Mouse (Mus musculus): ENCODE results near the gene Abhd12b. TPM values are rescaled to one million over a fixed set of nuclear protein-coding genes. Genes with fewer than 3 reads are reported as not detected.

Gene Abhd12b
- polyA plus RNA-seq, 1 experiment, result not detected

- no peak overlapping the region for H3K4me3 ChIP-seq (ENCODE audit: control insufficient read depth, low read depth, low read length)
- no peak overlapping the region for H3K27ac ChIP-seq (ENCODE audit: control insufficient read depth, insufficient read depth, low read depth, low read length)
- H3K36me3 ChIP-seq (ENCODE audit: control insufficient read depth, insufficient read depth, low read length), result no peaks in the 10 kb centered on the region
- H3K4me1 ChIP-seq (ENCODE audit: control insufficient read depth, insufficient read depth, low read length), result peaks cover 5% of the 10 kb centered on the region
- no peaks in the 10 kb centered on the region for H3K27me3 ChIP-seq (ENCODE audit: control insufficient read depth, insufficient read depth, low read length)
- TF ChIP-seq POLR2A (IDR thresholded peaks at IDR 0.05; ENCODE audit: control insufficient read depth, low read depth, low read length) (no peak), CTCF (IDR thresholded peaks at IDR 0.05; ENCODE audit: control insufficient read depth, insufficient read depth, insufficient replicate concordance, low read depth, low read length) (no peak)
These were observed 5.8 kb upstream of the Abhd12b start for GRCm38 (mm10) chr12:70147986-70148630.

GRCm38 (mm10) chr12:70148631-70149265, 5.2 kb upstream of the Abhd12b start:
- no peak overlapping the region for H3K4me3 ChIP-seq (ENCODE audit: control insufficient read depth, low read depth, low read length)
- TF ChIP-seq POLR2A (IDR thresholded peaks at IDR 0.05; ENCODE audit: control insufficient read depth, low read depth, low read length) (no peak), CTCF (IDR thresholded peaks at IDR 0.05; ENCODE audit: control insufficient read depth, insufficient read depth, insufficient replicate concordance, low read depth, low read length) (no peak)
- no peaks in the 10 kb centered on the region for H3K27me3 ChIP-seq (ENCODE audit: control insufficient read depth, insufficient read depth, low read length)
- H3K4me1 ChIP-seq (ENCODE audit: control insufficient read depth, insufficient read depth, low read length), result peaks cover 5% of the 10 kb centered on the region
- no peaks in the 10 kb centered on the region for H3K36me3 ChIP-seq (ENCODE audit: control insufficient read depth, insufficient read depth, low read length)
- H3K27ac ChIP-seq (ENCODE audit: control insufficient read depth, insufficient read depth, low read depth, low read length), result no peak overlapping the region

- no peak for TF ChIP-seq POLR2A (IDR thresholded peaks at IDR 0.05; ENCODE audit: control insufficient read depth, low read depth, low read length)
- no peak for TF ChIP-seq CTCF (IDR thresholded peaks at IDR 0.05; ENCODE audit: control insufficient read depth, insufficient read depth, insufficient replicate concordance, low read depth, low read length)
- H3K27ac ChIP-seq (ENCODE audit: control insufficient read depth, insufficient read depth, low read depth, low read length), result no peak overlapping the region
- H3K4me3 ChIP-seq (ENCODE audit: control insufficient read depth, low read depth, low read length), result no peak overlapping the region
- H3K4me1 ChIP-seq (ENCODE audit: control insufficient read depth, insufficient read depth, low read length), result no peaks in the 10 kb centered on the region
- no peaks in the 10 kb centered on the region for H3K36me3 ChIP-seq (ENCODE audit: control insufficient read depth, insufficient read depth, low read length)
- no peaks in the 10 kb centered on the region for H3K27me3 ChIP-seq (ENCODE audit: control insufficient read depth, insufficient read depth, low read length)
These were observed 2.3 kb downstream of the Abhd12b start for GRCm38 (mm10) chr12:70156222-70156621.

GRCm38 (mm10) chr12:70157292-70158066, 3.5 kb downstream of the Abhd12b start:
- Histone ChIP-seq H3K4me1 (ENCODE audit: control insufficient read depth, insufficient read depth, low read length) (no peaks in the 10 kb centered on the region), H3K27ac (ENCODE audit: control insufficient read depth, insufficient read depth, low read depth, low read length) (no peak overlapping the region)
- TF ChIP-seq CTCF (IDR thresholded peaks at IDR 0.05; ENCODE audit: control insufficient read depth, insufficient read depth, insufficient replicate concordance, low read depth, low read length), result no peak
- TF ChIP-seq POLR2A (IDR thresholded peaks at IDR 0.05; ENCODE audit: control insufficient read depth, low read depth, low read length), result no peak

GRCm38 (mm10) chr12:70161057-70161456, 7.1 kb downstream of the Abhd12b start:
- H3K27me3 ChIP-seq (ENCODE audit: control insufficient read depth, insufficient read depth, low read length), result no peaks in the 10 kb centered on the region
- no peak overlapping the region for H3K4me3 ChIP-seq (ENCODE audit: control insufficient read depth, low read depth, low read length)
- H3K4me1 ChIP-seq (ENCODE audit: control insufficient read depth, insufficient read depth, low read length), result no peaks in the 10 kb centered on the region
- no peak overlapping the region for H3K27ac ChIP-seq (ENCODE audit: control insufficient read depth, insufficient read depth, low read depth, low read length)
- no peaks in the 10 kb centered on the region for H3K36me3 ChIP-seq (ENCODE audit: control insufficient read depth, insufficient read depth, low read length)
- no peak for TF ChIP-seq CTCF (IDR thresholded peaks at IDR 0.05; ENCODE audit: control insufficient read depth, insufficient read depth, insufficient replicate concordance, low read depth, low read length)
- TF ChIP-seq POLR2A (IDR thresholded peaks at IDR 0.05; ENCODE audit: control insufficient read depth, low read depth, low read length), result no peak

More at GRCm38 (mm10) chr12:70157292-70158066, 3.5 kb downstream of the Abhd12b start:
- H3K36me3 ChIP-seq (ENCODE audit: control insufficient read depth, insufficient read depth, low read length), result no peaks in the 10 kb centered on the region
- no peak overlapping the region for H3K4me3 ChIP-seq (ENCODE audit: control insufficient read depth, low read depth, low read length)
- no peaks in the 10 kb centered on the region for H3K27me3 ChIP-seq (ENCODE audit: control insufficient read depth, insufficient read depth, low read length)

GRCm38 (mm10) chr12:70164741-70165140, 10.8 kb downstream of the Abhd12b start:
- Histone ChIP-seq H3K27ac (ENCODE audit: control insufficient read depth, insufficient read depth, low read depth, low read length) (no peak overlapping the region), H3K4me3 (ENCODE audit: control insufficient read depth, low read depth, low read length) (no peak overlapping the region)
- TF ChIP-seq POLR2A (IDR thresholded peaks at IDR 0.05; ENCODE audit: control insufficient read depth, low read depth, low read length) (no peak), CTCF (IDR thresholded peaks at IDR 0.05; ENCODE audit: control insufficient read depth, insufficient read depth, insufficient replicate concordance, low read depth, low read length) (no peak)

GRCm38 (mm10) chr12:70167950-70168349, 14.0 kb downstream of the Abhd12b start:
- Histone ChIP-seq H3K4me1 (ENCODE audit: control insufficient read depth, insufficient read depth, low read length) (no peaks in the 10 kb centered on the region), H3K4me3 (ENCODE audit: control insufficient read depth, low read depth, low read length) (no peak overlapping the region), H3K27me3 (ENCODE audit: control insufficient read depth, insufficient read depth, low read length) (no peaks in the 10 kb centered on the region), H3K36me3 (ENCODE audit: control insufficient read depth, insufficient read depth, low read length) (no peaks in the 10 kb centered on the region), H3K27ac (ENCODE audit: control insufficient read depth, insufficient read depth, low read depth, low read length) (no peak overlapping the region)
- TF ChIP-seq CTCF (IDR thresholded peaks at IDR 0.05; ENCODE audit: control insufficient read depth, insufficient read depth, insufficient replicate concordance, low read depth, low read length), result no peak
- TF ChIP-seq POLR2A (IDR thresholded peaks at IDR 0.05; ENCODE audit: control insufficient read depth, low read depth, low read length), result no peak

More at GRCm38 (mm10) chr12:70164741-70165140, 10.8 kb downstream of the Abhd12b start:
- H3K4me1 ChIP-seq (ENCODE audit: control insufficient read depth, insufficient read depth, low read length), result no peaks in the 10 kb centered on the region
- H3K27me3 ChIP-seq (ENCODE audit: control insufficient read depth, insufficient read depth, low read length), result no peaks in the 10 kb centered on the region
- H3K36me3 ChIP-seq (ENCODE audit: control insufficient read depth, insufficient read depth, low read length), result no peaks in the 10 kb centered on the region
